Comparison of ENCODE assay signal across 9 mouse cellular contexts in the genomic region with DNA sequence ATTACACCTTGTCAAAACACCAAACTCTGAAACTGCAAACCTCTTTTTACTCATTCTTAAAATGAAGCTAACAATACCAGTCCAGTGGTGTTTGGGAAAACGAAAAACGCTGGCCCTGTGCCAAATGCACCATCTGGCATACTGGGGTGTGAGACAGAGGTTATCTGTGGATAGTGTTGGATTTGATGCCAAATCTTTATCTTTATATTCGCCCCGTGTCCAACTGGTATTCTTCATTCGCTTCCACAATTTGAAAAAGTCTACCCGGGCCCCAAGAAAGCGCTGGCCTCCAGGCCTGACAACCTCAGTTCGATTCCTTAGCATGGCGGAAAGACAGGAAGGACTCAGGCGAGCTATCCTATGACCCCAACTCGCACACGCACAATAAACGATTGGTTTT. TPM values are rescaled to one million over a fixed set of nuclear protein-coding genes. Genes with fewer than 3 reads are reported as not detected.
DNase-seq lines count a peak whose midpoint lies in the region; ATAC-seq and TF ChIP-seq lines count a peak whose summit lies in the region.
"Had no signal": no experiment of that assay in that cellular context is flagged by ENCODE, and none has a peak within 500 bp of the region (broad histone marks: within the 10 kb centered on the region; RNA-seq: fewer than 3 reads in every experiment).

No protein-coding gene starts in this region.

- peak; percentile 10 for DNase-seq in G1E (ENCODE audit: low spot score)
- peak; percentile 73 for DNase-seq in forebrain, embryonic 11.5 days (ENCODE audit: low spot score)
- peak; percentile 52 to 54 for DNase-seq in heart, postnatal 36 days
- peak; percentile 37 to 58 for DNase-seq in layer of hippocampus, adult 8-10 months (ENCODE audit: low spot score in 2 of 2)
- DNase-seq in ovary, postnatal 14 days (ENCODE audit: low spot score), result peak; percentile 44
- DNase-seq in yolk sac, embryonic 10.5 days (ENCODE audit: low spot score), result peak; percentile 32

- peak overlapping the region; percentile 85 for H3K4me3 ChIP-seq in G1E (ENCODE audit: low read depth, low read length)
- peak overlapping the region; percentile 88 for H3K4me3 ChIP-seq in brown adipose tissue, adult 24 weeks (ENCODE audit: insufficient read depth, low read depth, low read length)
- peak overlapping the region; percentile 100 for H3K4me3 ChIP-seq in forebrain, embryonic 11.5 days (ENCODE audit: low read depth, low read length)
- H3K4me3 ChIP-seq in lung, embryonic 15.5 days, result peak overlapping the region; percentile 100

- ATAC-seq in G1E (ENCODE audit: extremely low read depth, insufficient number of reproducible peaks, low FRiP score, poor library complexity, severe bottlenecking), result no peak
- no peak for ATAC-seq in forebrain, embryonic 11.5 days (replicated peaks; ENCODE audit: low FRiP score)
- ATAC-seq in lung, embryonic 15.5 days (ENCODE audit: borderline replicate concordance, extremely low read depth, low FRiP score, low TSS enrichment), result no peak

- TF ChIP-seq CTCF in G1E (IDR thresholded peaks at IDR 0.05; ENCODE audit: low read depth, low read length), result no peak

- H3K4me2 ChIP-seq in forebrain, embryonic 11.5 days (ENCODE audit: low read depth, low read length, severe bottlenecking), result peak overlapping the region; percentile 67
- peak overlapping the region; percentile 65 for H3K4me2 ChIP-seq in lung, embryonic 15.5 days

- intact Hi-C loops in heart, postnatal 36 days (cut with DNase I), result loop anchor here (5.0 kb wide), 3 partner anchors 74 to 549 kb away; a partner anchor contains a TSS

- peak overlapping the region; percentile 99 for H3K9ac ChIP-seq in forebrain, embryonic 11.5 days (ENCODE audit: low read length)
- peak overlapping the region; percentile 100 for H3K9ac ChIP-seq in lung, embryonic 15.5 days

- peaks cover 9% of the 10 kb centered on the region for H3K36me3 ChIP-seq in G1E (replicated peaks)
- no peaks in the 10 kb centered on the region for H3K36me3 ChIP-seq in forebrain, embryonic 11.5 days (ENCODE audit: control insufficient read depth, insufficient read depth, low read length)
- H3K36me3 ChIP-seq in lung, embryonic 15.5 days, result no peaks in the 10 kb centered on the region

- H3K9me3 ChIP-seq in G1E (replicated peaks), result no peaks in the 10 kb centered on the region
- H3K9me3 ChIP-seq in forebrain, embryonic 11.5 days (ENCODE audit: control insufficient read depth, low read length), result no peaks in the 10 kb centered on the region
- H3K9me3 ChIP-seq in lung, embryonic 15.5 days, result no peaks in the 10 kb centered on the region

- peaks cover 38% of the 10 kb centered on the region for H3K4me1 ChIP-seq in G1E (ENCODE audit: insufficient read depth, low read depth, low read length)
- H3K4me1 ChIP-seq in brown adipose tissue, adult 24 weeks (ENCODE audit: control insufficient read depth, insufficient read depth, insufficient read length, low read length), result peaks cover 10% of the 10 kb centered on the region
- no peaks in the 10 kb centered on the region for H3K4me1 ChIP-seq in forebrain, embryonic 11.5 days (replicated peaks; ENCODE audit: control insufficient read depth, insufficient read depth, low read length)
- H3K4me1 ChIP-seq in lung, embryonic 15.5 days, result peaks cover 13% of the 10 kb centered on the region

- no peak overlapping the region for H3K27ac ChIP-seq in brown adipose tissue, adult 24 weeks (replicated peaks; ENCODE audit: low read depth, low read length)
- H3K27ac ChIP-seq in forebrain, embryonic 11.5 days (ENCODE audit: low read depth, low read length), result peak overlapping the region; percentile 87; the same call in 1 of the 2 replicates
- H3K27ac ChIP-seq in lung, embryonic 15.5 days, result peak overlapping the region; percentile 86

- 4% methylated on average over 13 of the region's 13 CpGs for WGBS in forebrain, embryonic 11.5 days
- WGBS in lung, embryonic 15.5 days, result 1% methylated on average over 13 of the region's 13 CpGs

- H3K27me3 ChIP-seq in G1E (ENCODE audit: insufficient read depth, low read length), result 0 out of 2 replicates have a peak, but pooled peaks cover 7% of the 10 kb centered on the region
- H3K27me3 ChIP-seq in forebrain, embryonic 11.5 days (ENCODE audit: control insufficient read depth, insufficient read depth, low read length), result no peaks in the 10 kb centered on the region
- H3K27me3 ChIP-seq in lung, embryonic 15.5 days, result no peaks in the 10 kb centered on the region

RNA-seq across cellular contexts. Expression of a gene that starts 1.0 kb away (rescaled TPM):
- total RNA-seq in G1E (2014; fragmentation: Nextera tagmentation), result 66.5 and 86.3 TPM in 2 replicates
- total RNA-seq in G1E (2017), result 89.9 and 107 TPM in 2 replicates
- 29.3 and 35.0 TPM in 2 replicates for polyA plus RNA-seq in G1E (2012)
- 12.9 TPM in 2 replicates for polyA plus RNA-seq in brown adipose tissue, adult 24 weeks (2012; ENCODE audit: insufficient read depth, insufficient read length, missing spikeins)
- 88.6 and 98.6 TPM in 2 replicates for polyA plus RNA-seq in forebrain, embryonic 11.5 days (2014; fragmentation: Nextera tagmentation; extraction: Ambion mirVana)
- total RNA-seq in heart, postnatal 36 days (2021), result 10 to 100 TPM; 28.4 to 33.7 TPM
- 10 to 100 TPM; 82.6 to 91.3 (median 86.1) TPM for total RNA-seq in layer of hippocampus, adult 8-10 months (2022)
- 34.5 and 36.3 TPM in 2 replicates for polyA plus RNA-seq in lung, embryonic 15.5 days (2015; fragmentation: Nextera tagmentation; extraction: Ambion mirVana)

RNA-seq across cellular contexts. Expression of a gene that starts 8.8 kb away (rescaled TPM):
- total RNA-seq in G1E (2014; fragmentation: Nextera tagmentation) (not detected in 2 replicates), G1E (2017) (not detected in 2 replicates)
- not detected in 2 replicates for polyA plus RNA-seq in G1E (2012)
- polyA plus RNA-seq in brown adipose tissue, adult 24 weeks (2012; ENCODE audit: insufficient read depth, insufficient read length, missing spikeins), result not detected in 2 replicates
- not detected in 2 replicates for polyA plus RNA-seq in forebrain, embryonic 11.5 days (2014; fragmentation: Nextera tagmentation; extraction: Ambion mirVana)
- total RNA-seq in heart, postnatal 36 days (2021), result not detected
- total RNA-seq in layer of hippocampus, adult 8-10 months (2022), result not detected
- polyA plus RNA-seq in lung, embryonic 15.5 days (2015; fragmentation: Nextera tagmentation; extraction: Ambion mirVana), result not detected in 2 replicates
- total RNA-seq: hematopoietic stem cell, adult 5-6 weeks had no signal

RNA-seq across cellular contexts. Expression of a gene that starts 20.9 kb away (rescaled TPM):
- total RNA-seq in G1E (2014; fragmentation: Nextera tagmentation), result not detected in 2 replicates
- total RNA-seq in G1E (2017), result not detected in 2 replicates
- 0.02 and 0.04 TPM in 2 replicates for polyA plus RNA-seq in G1E (2012)
- not detected in 2 replicates for polyA plus RNA-seq in brown adipose tissue, adult 24 weeks (2012; ENCODE audit: insufficient read depth, insufficient read length, missing spikeins)
- not detected in 2 replicates for polyA plus RNA-seq in forebrain, embryonic 11.5 days (2014; fragmentation: Nextera tagmentation; extraction: Ambion mirVana)
- total RNA-seq in heart, postnatal 36 days (2021), result not detected
- under 1 TPM in 1 of 4 experiments, not detected in 3; 0.17 TPM for total RNA-seq in layer of hippocampus, adult 8-10 months (2022)
- polyA plus RNA-seq in lung, embryonic 15.5 days (2015; fragmentation: Nextera tagmentation; extraction: Ambion mirVana), result not detected in 2 replicates

Comparison
In these comparisons a context has a peak if more than half of its experiments do, and no peak if none do; other contexts are left out.
1. DNase-seq: peak in every context shown above with its lines; median percentile 73 in forebrain, embryonic 11.5 days; 53 in heart, postnatal 36 days; 48 in layer of hippocampus, adult 8-10 months; 44 in ovary, postnatal 14 days; 32 in yolk sac, embryonic 10.5 days; 10 in G1E.